Mouse (Mus musculus): ENCODE measurements around the gene Farp1.
A peak's percentile ranks its signal among the peaks of the same experiment; 100 is the strongest.
"Not testable (repeated sequence)": the region's sequence is repeated elsewhere in the genome, so short reads cannot be mapped to it uniquely, and the experiment has no call there.

The Farp1 gene

DNA sequence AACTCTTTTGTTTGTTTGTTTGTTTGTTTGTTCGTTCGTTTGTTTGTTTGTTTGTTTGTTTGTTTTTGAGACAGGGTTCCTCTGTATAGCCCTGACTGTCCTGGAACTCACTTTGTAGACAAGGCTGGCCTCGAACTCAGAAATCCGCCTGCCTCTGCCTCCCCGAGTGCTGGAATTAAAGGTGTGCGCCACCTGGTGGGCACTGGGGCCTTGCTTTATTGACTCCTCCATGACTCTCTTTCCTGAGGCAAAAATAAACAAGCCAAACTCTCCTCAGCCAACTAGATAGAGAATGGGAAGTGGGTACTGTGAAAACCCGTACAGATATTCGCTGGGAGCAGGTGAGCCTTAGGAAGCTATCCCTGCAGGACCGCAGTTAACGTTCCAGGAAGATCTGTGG lies 154.8 kb downstream of the Farp1 start:
- DNase-seq: not testable (repeated sequence)

DNA sequence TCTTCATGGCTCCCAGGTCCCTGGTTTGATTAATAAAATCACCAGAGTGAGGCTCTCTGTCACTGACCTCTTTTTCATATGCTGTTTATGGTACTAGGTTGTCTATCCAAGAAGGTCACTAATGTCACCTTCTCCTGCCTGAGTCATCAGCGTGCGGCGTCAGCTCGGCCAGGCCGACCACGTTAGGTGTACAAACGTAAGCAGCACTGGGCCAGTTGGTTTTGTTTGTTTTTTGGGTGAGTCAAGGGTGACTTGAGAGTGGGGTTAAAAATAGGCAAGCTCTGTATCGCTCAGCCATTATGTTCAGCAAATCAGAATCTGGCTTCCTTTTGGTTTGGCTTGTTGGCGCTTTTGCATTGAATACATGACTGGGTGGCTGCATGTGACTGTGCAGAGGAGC lies 155.4 kb downstream of the Farp1 start:
- no peak for DNase-seq

DNA sequence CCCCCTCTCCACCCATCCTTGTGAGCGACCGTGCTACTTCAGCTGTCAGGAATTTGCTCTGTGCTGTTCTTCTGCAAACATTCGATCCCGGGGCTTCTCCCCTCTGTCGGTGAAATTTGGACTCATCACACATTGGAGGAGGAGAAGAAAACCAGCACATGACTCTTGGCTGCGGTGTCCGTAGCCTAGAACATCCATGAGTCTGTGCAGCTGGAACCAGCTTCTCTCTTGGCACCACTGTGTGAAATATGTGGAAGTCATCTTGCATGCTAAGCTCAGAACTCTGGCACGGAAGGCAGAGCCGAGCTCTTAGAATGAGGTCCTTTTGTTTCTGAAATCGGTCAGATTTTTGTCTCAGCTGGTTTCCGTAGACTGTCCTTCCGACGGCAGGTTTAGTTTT lies 156.7 kb downstream of the Farp1 start:
- DNase-seq: no peak

DNA sequence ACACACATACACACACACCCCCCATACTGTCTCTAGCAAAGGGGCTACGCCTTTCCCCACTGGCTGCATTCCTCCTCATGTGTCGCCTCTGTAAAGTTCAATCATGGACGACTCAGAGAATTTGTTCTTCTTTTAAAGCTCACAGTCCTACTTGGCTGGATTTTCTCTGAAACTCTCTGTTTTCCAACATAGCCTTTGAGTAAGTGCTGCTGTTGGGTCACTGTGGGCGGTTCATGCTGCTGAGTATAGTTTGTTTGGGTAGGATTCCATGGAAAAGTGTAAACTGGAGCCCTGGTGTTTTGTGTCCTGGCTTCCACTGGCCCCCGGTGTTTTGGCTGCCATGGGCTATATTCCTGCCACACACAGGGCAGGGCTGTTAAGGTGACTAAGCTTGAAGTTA lies 157.4 kb downstream of the Farp1 start:
- no peak for DNase-seq

DNA sequence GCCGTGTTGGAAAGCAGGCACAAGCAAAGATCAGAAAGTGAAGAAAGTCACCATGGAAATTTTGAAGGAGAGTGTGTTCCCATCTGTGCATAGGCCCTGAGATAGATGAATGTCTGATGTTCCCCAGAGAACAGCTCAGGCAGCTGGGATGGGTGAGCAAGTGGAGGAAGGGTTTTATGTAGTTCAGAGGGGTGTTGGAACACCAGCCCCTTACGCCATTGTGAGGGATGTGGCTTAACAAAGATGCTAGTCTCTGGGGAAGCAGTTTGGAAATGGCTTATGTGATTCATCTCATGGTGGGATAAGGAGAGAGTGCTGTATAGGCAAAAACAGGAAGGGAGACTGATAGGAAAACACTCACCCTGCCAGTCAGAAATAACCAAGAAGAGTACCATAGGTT lies 159.0 kb downstream of the Farp1 start:
- no peak for DNase-seq

DNA sequence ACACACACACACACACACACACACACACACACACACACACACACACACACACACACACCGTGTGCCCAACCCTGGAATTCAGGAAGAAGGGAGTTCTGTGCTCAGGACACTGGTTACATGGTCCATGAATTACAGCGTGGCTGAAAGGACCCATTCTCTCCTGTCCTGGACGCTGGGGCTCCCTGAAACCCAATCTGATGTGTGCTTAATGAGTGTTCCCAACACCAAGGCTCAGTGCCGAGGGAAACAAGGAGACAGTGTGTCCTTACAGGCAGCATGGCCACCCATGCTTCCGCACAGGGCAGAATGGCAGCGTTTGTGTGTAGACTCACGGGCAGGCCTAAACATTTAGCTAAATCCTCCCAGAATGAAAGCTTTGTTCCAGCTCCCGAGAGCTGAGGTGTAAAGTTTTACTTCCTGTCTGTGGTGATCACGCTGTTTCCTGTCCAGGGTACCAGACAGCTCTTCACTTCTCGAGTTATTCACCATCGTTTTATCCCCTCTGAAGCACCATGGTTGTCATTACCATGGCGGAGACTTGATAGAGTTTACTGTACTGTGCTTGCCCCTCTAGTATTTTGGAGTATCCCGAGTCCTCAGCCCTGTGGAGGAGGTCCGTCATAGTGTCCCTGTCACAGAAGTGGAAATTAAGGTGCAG lies 164.0 kb downstream of the Farp1 start:
- no peak for DNase-seq

DNA sequence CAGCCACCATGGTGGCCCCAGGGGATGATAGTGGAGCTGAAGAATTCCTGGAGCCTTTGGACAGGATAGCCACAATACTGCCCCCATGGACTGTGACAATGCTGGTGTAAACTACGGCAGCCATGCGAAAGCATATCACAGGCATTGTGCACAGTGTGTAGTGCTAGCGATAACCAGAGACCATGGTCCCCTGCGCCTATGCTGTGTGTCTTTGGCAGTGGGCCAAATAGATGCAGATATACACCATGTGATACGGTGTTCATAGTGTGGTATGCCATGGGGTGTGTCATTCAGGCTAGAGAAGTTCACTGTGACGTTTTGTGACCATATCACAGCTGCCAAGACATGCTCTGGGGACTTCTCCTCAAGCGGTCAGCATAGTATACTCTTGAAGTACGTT lies 164.8 kb downstream of the Farp1 start:
- no peak for DNase-seq

DNA sequence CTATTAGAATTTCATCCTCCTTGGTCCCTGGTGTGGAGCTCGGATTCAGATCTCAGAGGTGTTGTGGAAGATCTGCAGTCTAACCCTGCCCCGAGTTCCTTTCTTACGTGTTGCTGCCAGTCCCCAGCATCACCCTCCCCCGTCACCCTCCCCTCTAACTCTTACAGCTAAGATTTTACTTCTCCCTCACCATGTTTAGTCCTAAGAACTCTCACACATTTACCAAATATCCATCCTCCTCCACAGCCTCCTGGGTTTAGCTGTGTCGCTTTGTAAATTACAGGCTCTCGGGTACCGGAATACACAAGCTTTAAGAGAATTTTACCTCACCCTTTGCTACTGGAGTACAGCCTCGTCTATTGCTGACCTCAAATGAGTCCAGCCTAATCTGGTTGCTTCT lies 165.4 kb downstream of the Farp1 start:
- DNase-seq: no peak

DNA sequence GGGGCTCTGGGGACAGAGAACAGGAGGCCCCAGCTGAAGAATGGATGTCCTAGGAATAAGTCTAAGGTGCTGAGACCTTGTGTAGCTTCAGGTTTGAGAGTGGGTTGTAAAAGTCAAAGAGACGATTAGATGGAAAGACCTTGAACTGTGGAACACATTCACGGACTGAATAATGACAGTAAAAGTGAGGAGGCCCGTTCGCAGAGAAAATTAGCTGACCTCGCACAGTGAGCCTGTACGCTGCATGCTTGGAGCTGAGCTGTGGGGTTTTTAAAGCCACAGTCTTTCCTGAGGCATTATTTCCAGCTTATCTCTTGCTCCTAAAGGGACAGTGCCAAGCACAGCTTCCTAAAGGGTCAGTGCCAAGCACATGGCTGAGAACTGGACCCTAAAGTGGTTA lies 166.2 kb downstream of the Farp1 start:
- DNase-seq: no peak

DNA sequence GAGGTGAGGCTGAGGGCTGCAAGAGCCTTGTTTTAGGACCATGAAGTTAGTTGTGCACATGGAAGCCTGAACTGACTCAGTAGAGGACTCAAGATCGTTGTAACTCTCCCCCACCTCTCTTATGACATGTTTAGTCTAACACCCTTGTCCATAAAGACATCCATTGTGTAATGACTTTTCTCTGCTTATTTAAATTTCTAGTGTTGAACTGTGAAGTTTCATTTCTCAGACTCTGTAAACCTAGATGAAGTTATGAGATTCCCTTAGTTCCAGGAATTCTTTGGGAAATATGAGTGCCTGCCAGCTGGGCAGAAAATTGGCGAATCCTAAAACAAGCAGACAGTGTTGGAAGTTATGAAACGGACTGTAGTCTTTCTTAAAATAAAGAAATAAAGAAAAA lies 170.5 kb downstream of the Farp1 start:
- DNase-seq: no peak

DNA sequence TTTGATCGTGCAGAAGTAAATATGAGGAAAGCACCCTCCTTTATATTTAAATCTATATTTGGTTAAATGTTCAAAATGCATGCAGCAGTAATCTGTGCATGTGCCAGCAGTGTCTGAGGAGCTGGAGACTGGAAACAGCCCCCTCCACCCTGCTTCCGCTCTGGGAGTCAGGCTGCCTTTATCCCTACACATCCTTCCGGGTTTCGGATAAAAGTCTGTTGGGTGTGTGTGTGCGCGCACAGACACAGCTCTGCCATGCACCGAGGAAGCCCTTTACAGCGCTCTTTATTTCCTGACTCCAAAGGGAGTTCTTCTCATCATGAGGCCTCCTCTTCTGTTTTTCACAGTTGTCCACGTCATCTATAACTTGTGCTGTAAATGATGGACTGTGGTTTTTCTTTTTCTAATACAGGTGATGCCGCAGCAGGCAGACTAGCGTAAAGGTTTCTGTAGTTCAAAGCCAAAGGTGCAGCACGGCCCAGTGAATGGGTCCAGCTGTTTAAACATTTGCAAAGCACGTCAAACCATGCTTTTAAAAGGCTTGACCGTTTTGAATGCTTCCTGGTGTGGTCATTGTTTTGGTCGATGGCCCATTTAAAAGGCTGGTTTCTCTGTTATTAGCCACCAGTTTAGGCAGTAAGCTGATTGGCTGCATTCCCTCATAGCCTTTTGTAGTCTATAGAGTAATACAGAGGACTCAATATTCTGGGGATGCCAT lies 172.6 kb downstream of the Farp1 start:
- no peak for DNase-seq

DNA sequence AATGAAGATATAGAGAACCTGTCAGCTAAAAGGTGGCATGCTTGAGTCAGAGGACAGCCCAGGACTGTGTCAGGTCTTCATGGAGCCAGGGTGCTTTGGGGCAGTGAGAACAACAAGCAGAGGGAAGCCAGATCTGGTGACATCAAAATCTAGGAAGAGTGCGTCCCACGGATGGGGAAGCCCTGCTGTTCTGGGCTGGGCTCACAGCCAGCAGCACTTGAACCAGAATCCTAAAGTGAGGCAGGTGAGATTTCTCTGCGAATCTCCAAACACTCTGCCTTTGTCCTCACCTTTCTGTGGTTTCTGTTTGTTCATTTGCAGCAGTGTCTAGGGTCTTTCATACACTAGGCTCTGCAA lies 173.1 kb downstream of the Farp1 start:
- DNase-seq: no peak

DNA sequence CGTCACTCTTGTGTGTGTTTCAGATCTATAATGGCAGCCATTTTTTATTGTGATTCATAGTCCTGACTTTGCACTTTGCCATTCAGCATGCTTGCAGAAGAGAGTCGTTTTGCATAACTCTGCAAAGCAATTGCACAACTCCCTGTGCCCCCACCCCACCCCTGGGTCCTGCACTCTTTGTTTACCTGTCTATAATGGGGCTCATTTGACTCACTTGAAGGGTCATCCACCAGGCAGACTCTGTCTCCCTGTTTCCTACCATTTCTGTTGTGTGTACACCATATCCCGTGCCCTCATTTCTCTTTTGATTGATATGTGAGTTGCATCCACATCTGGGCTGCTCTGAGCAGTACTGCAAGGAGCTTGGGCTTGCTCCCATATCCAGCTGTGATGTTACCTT lies 175.3 kb downstream of the Farp1 start:
- DNase-seq: no peak

DNA sequence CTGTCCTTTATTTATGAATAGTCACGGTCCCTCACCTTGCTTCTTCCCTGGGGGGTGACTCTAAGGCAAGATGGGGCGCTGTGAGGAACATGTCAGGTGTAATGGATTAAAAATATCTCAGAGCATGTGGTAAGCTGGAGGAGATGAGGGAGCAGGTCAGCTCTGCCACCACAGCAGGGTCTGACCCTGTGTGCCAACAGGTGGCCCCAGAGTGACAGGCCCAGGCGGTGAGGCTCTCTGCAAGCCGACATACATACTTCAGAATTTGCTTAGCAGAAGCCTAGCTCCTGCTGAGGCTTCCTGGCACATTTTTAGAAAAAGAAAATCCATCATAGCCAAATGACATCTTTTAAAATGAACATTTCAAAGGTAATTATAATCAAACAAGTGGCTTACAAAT lies 178.7 kb downstream of the Farp1 start:
- DNase-seq: no peak

DNA sequence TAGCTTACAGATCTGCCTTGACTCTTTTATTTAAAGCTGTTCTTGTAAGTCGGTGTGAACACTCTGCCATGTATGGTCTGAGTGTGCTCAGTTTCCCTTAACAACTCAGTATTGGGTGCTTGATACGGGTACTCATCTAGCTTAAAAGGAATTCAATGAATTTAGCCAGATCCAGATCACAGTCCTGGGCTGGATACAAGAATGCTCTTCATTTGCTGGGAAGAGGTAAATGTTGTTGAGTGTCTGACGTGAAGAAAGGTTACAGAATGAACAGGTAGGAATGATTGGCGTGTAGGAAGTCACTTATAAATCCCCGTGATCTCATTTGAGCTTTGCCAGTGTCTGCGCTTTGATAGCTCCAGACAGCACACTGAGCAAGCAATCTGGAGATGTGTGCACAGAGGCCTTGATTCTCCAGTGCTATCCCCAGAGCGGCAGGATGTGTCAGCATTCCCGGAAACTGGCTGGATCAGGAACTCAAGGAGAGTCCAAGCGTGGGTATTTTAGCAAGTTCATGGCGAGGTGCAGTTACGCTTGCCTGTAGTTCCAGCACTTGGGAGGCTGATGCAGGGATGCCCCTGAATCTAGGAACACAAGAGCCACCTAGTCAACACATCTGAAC lies 179.7 kb downstream of the Farp1 start:
- DNase-seq: no peak

DNA sequence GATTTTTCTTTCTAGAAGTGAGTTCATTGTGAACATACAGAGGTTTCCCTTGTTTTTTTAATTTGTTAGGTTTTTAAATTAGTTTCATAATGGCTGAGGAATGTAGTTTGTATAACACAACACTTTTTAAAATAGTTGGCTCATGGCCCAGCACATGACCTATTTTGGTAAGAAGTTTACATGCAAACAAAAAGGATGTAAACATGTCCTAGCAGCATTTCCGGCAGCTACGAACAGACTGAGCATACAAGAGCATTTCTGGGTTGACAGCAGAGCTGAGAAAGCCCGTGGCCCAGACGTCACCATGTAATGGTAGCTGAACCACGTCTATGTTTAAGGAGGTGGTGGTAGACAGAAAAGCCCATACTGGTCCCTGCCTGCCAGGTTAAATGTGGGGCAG lies 180.8 kb downstream of the Farp1 start:
- DNase-seq: no peak

DNA sequence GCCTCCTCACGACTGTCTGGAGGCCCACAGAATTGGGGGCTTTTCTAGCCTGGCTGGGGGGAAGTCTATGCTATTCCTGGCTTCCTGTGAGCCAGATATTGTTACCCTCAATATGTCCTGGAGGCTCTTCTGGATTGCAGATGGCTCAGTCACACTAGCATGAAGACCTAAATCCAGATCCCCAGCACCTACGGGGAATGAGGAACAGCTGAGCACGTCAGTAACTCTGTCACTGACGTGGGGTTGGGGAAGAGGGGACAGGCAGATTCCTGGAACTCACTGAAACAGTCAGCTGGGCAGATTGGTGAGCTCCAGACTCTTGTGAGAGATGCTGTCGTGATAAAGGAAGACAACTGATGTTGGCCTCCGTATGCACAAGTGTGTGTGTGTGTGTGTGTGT lies 181.7 kb downstream of the Farp1 start:
- no peak for DNase-seq

DNA sequence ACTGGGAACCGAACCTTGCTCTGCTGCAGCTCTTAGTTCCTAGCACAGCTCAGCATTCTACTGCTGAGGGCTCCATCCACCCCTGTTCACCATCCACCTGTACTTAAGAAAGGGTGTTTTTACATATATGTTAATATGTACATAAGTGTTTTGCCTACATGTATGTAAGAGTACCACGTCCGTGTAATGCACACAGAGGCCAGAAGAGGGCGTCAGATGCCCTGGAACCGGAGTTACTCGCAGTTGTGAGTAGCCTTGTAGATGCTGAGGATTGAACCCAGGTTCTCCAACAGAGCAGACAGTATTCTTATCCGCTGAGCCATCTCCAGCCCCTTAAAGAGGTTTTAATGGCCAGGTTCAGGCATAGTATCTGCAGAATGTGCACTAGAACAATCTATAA lies 183.6 kb downstream of the Farp1 start:
- DNase-seq: no peak

DNA sequence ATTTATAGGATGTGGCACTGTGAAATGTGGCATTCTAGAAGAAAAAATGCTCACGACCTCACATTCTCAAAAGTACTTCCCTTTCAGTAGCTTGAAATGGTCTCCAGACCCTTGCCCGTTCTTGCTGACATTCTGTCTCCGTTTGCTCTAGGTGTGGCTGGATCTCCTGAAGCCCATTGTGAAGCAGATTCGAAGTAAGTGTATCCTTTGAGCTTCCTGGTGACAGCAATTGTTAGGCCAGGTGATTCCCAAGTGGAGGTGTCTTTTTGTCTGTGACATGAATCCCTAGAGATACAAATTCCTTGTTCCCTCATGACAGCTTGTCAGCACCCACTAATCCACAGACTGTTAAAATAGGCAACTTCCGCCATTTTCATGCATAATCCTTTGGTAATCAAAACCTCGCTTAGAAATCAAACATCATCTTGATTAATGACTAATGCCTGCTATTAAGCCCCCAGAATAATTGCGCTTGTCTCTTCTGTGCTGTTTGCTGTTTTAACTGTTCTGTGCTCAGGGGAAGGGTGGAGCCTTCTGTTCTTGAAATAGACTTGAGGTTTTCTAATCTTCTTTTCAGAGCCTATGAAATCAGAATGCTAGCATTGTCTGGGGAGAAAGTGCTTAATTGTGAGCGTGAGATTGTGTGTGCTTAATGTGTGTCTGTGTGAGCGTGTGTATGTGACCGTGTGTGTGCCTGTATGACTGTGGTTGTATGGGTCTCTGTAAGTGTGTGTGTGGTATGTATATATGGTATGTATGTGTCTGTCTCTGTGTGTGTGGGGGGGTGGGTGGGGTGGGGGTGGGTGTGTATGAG lies 184.4 kb downstream of the Farp1 start:
- DNase-seq: no peak

DNA sequence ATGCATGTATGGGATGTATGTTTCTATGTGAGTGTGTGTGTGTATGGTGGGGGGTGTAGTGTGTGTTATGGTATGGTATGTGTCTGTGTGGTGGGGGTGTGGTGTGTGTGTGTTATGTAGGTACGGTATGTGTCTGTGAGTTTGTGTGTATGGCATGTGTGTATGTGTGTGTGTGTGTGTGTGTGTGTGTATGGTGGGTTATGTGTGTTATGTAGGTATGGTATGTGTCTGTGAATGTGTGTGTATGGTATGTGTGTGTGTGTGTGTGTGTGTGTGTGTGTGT lies 185.0 kb downstream of the Farp1 start:
- DNase-seq: no peak

DNA sequence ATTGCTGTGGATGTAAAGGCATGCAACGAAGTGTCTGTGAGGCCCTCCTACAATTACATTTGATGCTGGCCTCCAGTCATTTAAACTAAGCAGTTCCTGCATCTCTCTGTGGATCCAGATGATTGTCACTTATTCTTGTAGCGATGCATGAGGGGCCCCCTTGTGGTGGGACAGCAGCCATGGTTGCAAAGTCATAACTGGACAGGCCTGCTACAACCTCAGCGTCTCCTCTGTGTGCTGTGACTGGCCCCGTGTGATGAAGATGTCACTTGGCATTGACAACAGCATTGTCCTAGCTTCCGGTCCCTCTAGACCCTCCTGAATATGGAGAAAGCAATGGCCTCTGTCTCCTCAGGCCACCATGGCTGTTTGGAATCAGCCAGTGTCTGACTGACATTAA lies 185.7 kb downstream of the Farp1 start:
- peak; percentile 54 for DNase-seq

DNA sequence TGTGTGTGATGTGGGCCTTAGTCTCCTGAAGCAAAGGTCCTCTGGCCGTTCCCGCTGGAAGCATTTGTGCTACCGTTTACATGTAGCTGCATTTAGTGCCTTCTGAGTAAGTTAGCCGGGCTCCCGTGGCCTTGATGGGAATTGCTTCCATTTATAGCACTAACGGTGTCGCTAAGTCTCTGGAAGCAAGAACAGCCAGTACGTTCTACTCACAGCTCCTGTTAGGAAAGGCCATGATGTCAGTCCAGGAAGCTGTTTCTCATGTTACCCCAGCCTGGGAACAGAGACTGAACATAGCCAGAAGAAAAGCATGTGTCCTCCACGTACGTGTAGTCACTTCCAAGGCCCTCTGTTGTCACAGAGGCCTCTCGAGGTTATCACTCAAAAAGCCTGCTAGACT lies 190.8 kb downstream of the Farp1 start:
- DNase-seq: no peak

DNA sequence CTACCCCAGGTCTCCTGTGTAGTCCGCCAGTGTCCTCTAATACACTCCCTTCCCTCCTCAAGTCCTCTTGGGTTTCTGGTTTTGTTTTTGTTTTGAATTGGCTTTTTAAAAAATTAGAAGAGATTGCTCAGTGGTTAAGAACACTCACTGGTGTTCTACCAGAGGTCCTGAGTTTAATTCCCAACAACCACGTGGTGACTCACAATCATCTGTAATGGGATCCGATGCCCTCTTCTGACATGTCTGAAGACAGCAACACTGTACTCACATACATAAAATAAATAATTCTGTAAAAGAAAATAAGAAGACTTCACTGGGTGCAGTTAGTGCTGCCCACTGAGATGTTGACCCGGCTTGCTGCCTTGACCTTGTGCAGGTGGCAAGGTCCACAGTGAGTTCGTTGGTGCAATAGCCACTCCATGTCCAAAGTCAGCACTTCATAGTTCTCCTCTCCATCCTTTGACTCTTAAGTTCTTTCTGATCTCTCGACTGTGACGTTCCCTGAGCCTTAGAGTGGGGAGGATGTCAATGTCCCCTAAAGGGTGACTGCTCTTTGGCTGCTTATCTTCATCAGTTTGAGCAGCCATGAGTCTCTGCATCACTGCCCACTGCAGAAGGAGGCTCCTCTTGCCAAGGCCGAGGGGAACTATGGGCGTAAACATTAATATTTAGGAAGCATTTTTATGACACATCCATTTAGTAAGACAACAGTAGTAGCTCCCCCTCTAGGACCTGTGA lies 194.2 kb downstream of the Farp1 start:
- DNase-seq: no peak

Measured in kidney, adult 11 months (tissue).